Mouse (Mus musculus) liver, embryonic 14.5 days (tissue): ENCODE results near the gene Hsd17b2. TPM values are rescaled to one million over a fixed set of nuclear protein-coding genes. Genes with fewer than 3 reads are reported as not detected.

Experiments
- ATAC-seq: fragments of 200-750 bp; cut with Nextera tagmentation; 2 replicates; pipeline ENCODE4 v1.8.0; 2017; ENCODE audit warnings: moderate number of reproducible peaks, mild to moderate bottlenecking, moderate library complexity; ENCODE audit not compliant: insufficient read depth
- DNase-seq, 3 experiments: peaks; one replicate each; pipeline ENCODE4 v3.0.0-alpha.2; 2012 to 2013; ENCODE audit warnings: low read depth in 3 of 3, low spot score in 3 of 3
- H3K27ac ChIP-seq: fragments of 300-500 bp; sonication (generic); 2 replicates; pipeline ENCODE4 v1.5.1; 2014; ENCODE audit warnings: moderate library complexity, mild to moderate bottlenecking, control low read depth, inconsistent platforms
- H3K27me3 ChIP-seq: fragments of 300-500 bp; sonication (generic); 2 replicates; pipeline ENCODE4 v1.6.1; 2014; ENCODE audit warnings: mild to moderate bottlenecking, low read length, moderate library complexity; ENCODE audit not compliant: control insufficient read depth, insufficient read depth
- H3K36me3 ChIP-seq: fragments of 300-500 bp; sonication (generic); replicated peaks from 2 replicates; pipeline ENCODE4 v1.6.1; 2014; ENCODE audit warnings: low read depth; ENCODE audit not compliant: control insufficient read depth, insufficient read depth
- H3K4me1 ChIP-seq, 2 experiments: fragments of 200-500 bp in 1 of 2; fragments of 300-500 bp in 1 of 2; sonication (generic) in 1 of 2; replicated peaks; 2 replicates each; pipeline ENCODE4 v1.6.1; 2012 to 2014; ENCODE audit warnings: antibody characterized with exemption in 1 of 2, inconsistent platforms in 1 of 2, low read length in 1 of 2; ENCODE audit not compliant: control insufficient read depth in 2 of 2, insufficient read depth in 2 of 2
- H3K4me2 ChIP-seq: fragments of 300-500 bp; sonication (generic); 2 replicates; pipeline ENCODE4 v1.6.1; 2014; ENCODE audit warnings: low read depth, mild to moderate bottlenecking, control low read depth, moderate library complexity
- H3K4me3 ChIP-seq, 2 experiments: fragments of 200-500 bp in 1 of 2; fragments of 300-500 bp in 1 of 2; sonication (generic) in 1 of 2; 2 replicates each; pipeline ENCODE4 v1.5.1; 2012 to 2014; ENCODE audit warnings: low read depth in 2 of 2, low read length in 2 of 2, mild to moderate bottlenecking in 2 of 2, control low read depth in 1 of 2, inconsistent platforms in 1 of 2, moderate library complexity in 1 of 2; ENCODE audit not compliant: insufficient read depth in 1 of 2
- H3K9ac ChIP-seq: fragments of 300-500 bp; sonication (generic); replicated peaks from 2 replicates; pipeline ENCODE4 v1.6.1; 2014; ENCODE audit warnings: mild to moderate bottlenecking, control low read depth, moderate library complexity
- H3K9me3 ChIP-seq: fragments of 300-500 bp; sonication (generic); 2 replicates; pipeline ENCODE4 v1.6.1; 2016; ENCODE audit warnings: low read length, mixed read lengths; ENCODE audit not compliant: control insufficient read depth
- CTCF ChIP-seq: IDR thresholded peaks from 2 replicates; pipeline ENCODE4 v1.5.1; 2016; ENCODE audit warnings: antibody characterized with exemption, low read depth, control low read depth
- EP300 ChIP-seq: IDR thresholded peaks from 2 replicates; pipeline ENCODE4 v1.6.1; 2016; ENCODE audit warnings: antibody characterized with exemption, low read depth
- WGBS: fragments of 180-500 bp; shearing (Covaris S2); extraction: QIAGEN DNeasy Blood & Tissue Kit; methylation state at CpG from one replicate; pipeline ENCODE4 v1.1.7; 2014; ENCODE audit not compliant: insufficient replicate concordance; 5-methylcytosine and 5-hydroxymethylcytosine counted together
- polyA plus RNA-seq, 2 experiments: library from polyadenylated mRNA; depleted of rRNA in 1 of 2; stranded (reverse) in 1 of 2; unstranded in 1 of 2; fragments of >200 nt; fragmentation: Nextera tagmentation in 1 of 2; extraction: Ambion mirVana in 1 of 2; gene quantifications; 2 replicates each; pipeline versions ENCODE4 v1.2.1 to v1.2.3; 2012 to 2014

Gene Hsd17b2
- polyA plus RNA-seq, 2 experiments = 32.7 to 65.1 TPM

- DNase-seq = no peak
- no peak for ATAC-seq
- TF ChIP-seq CTCF (no peak), EP300 (no peak)
- Histone ChIP-seq H3K27ac (no peak overlapping the region), H3K9me3 (no peaks in the 10 kb centered on the region), H3K4me2 (peak overlapping the region; percentile 31), H3K4me3 (peak overlapping the region; percentile 41 to 43), H3K27me3 (no peaks in the 10 kb centered on the region), H3K4me1 (no peaks in the 10 kb centered on the region), H3K36me3 (no peaks in the 10 kb centered on the region), H3K9ac (no peak overlapping the region)
- WGBS = 57% methylated on average over 10 of the region's 10 CpGs
These were observed 997 bp downstream of the Hsd17b2 start for GRCm38 (mm10) chr8:117702701-117703100.

GRCm38 (mm10) chr8:117706141-117706540 lies 4.4 kb downstream of the Hsd17b2 start:
- Histone ChIP-seq H3K4me3 (no peak overlapping the region), H3K4me1 (no peaks in the 10 kb centered on the region), H3K9me3 (no peaks in the 10 kb centered on the region), H3K27me3 (no peaks in the 10 kb centered on the region), H3K36me3 (no peaks in the 10 kb centered on the region), H3K27ac (no peak overlapping the region), H3K9ac (no peak overlapping the region), H3K4me2 (no peak overlapping the region)
- 64% methylated on average over 4 of the region's 4 CpGs for WGBS
- no peak for TF ChIP-seq CTCF
- TF ChIP-seq EP300 = no peak
- DNase-seq = no peak
- ATAC-seq = no peak

GRCm38 (mm10) chr8:117712226-117712625 lies 10.5 kb downstream of the Hsd17b2 start:
- Histone ChIP-seq H3K9me3 (no peaks in the 10 kb centered on the region), H3K9ac (no peak overlapping the region), H3K4me3 (no peak overlapping the region), H3K27ac (no peak overlapping the region), H3K4me1 (peaks cover 0 to 1% of the 10 kb centered on the region in 2 experiments; a peak in 1 of 4 replicates), H3K36me3 (no peaks in the 10 kb centered on the region), H3K4me2 (no peak overlapping the region), H3K27me3 (no peaks in the 10 kb centered on the region)
- TF ChIP-seq EP300 (no peak), CTCF (no peak)
- 55% methylated on average over 5 of the region's 5 CpGs for WGBS
- no peak for ATAC-seq
- no peak for DNase-seq

- DNase-seq (no peak), ATAC-seq (no peak)
- no peaks in the 10 kb centered on the region for H3K9me3 ChIP-seq
- TF ChIP-seq EP300 (no peak), CTCF (no peak)
- H3K27me3 ChIP-seq = no peaks in the 10 kb centered on the region
- H3K9ac ChIP-seq = no peak overlapping the region
- WGBS = 64% methylated on average over 5 of the region's 5 CpGs
- peaks cover 0 to 15% of the 10 kb centered on the region in 2 experiments; a peak in 2 of 4 replicates for H3K4me1 ChIP-seq
- H3K4me3 ChIP-seq = no peak overlapping the region
- no peak overlapping the region for H3K27ac ChIP-seq
- H3K36me3 ChIP-seq = no peaks in the 10 kb centered on the region
- H3K4me2 ChIP-seq = no peak overlapping the region
These were observed 12.9 kb downstream of the Hsd17b2 start for GRCm38 (mm10) chr8:117714604-117715003.

- Histone ChIP-seq H3K9ac (no peak overlapping the region), H3K36me3 (no peaks in the 10 kb centered on the region), H3K27ac (no peak overlapping the region), H3K27me3 (no peaks in the 10 kb centered on the region), H3K4me2 (no peak overlapping the region), H3K4me1 (peaks cover 0 to 15% of the 10 kb centered on the region in 2 experiments; a peak in 2 of 4 replicates), H3K9me3 (no peaks in the 10 kb centered on the region), H3K4me3 (no peak overlapping the region)
- ATAC-seq = no peak
- WGBS = 49% methylated on average over 5 of the region's 5 CpGs
- TF ChIP-seq CTCF (no peak), EP300 (no peak)
- no peak for DNase-seq
These were observed 14.2 kb downstream of the Hsd17b2 start for GRCm38 (mm10) chr8:117715896-117716295.
